Mouse (Mus musculus) MEL (cell line): ENCODE data around the gene Gprc5b. TPM values are rescaled to one million over a fixed set of nuclear protein-coding genes. Genes with fewer than 3 reads are reported as not detected.

Source experiments
- DNase-seq: peaks from one replicate; pipeline ENCODE4 v3.0.0; 2011; ENCODE audit warnings: low read depth, low spot score
- H3K27ac ChIP-seq: 2 replicates; pipeline ENCODE4 v1.5.1; 2012; ENCODE audit warnings: low read depth, mild to moderate bottlenecking, control low read depth, low read length, moderate library complexity; ENCODE audit not compliant: control insufficient read depth
- H3K27me3 ChIP-seq, 2 experiments: fragments of 150-350 bp in 1 of 2; sonication (generic) in 1 of 2; 2 replicates each; pipeline ENCODE4 v1.6.1; 2012; ENCODE audit warnings: low read length in 2 of 2, mild to moderate bottlenecking in 2 of 2, improper control_type of control experiment in 1 of 2, moderate library complexity in 1 of 2; ENCODE audit not compliant: insufficient read depth in 2 of 2, control insufficient read depth in 1 of 2
- H3K36me3 ChIP-seq, 2 experiments: 2 replicates each; pipeline ENCODE4 v1.6.1; 2012 to 2014; ENCODE audit warnings: low read length in 2 of 2, improper control_type of control experiment in 1 of 2, inconsistent platforms in 1 of 2, mild to moderate bottlenecking in 1 of 2; ENCODE audit not compliant: insufficient read depth in 2 of 2, control insufficient read depth in 1 of 2
- H3K4me1 ChIP-seq, 2 experiments: fragments of 150-350 bp in 1 of 2; sonication (generic) in 1 of 2; 2 replicates each; pipeline ENCODE4 v1.6.1; 2012; ENCODE audit warnings: low read length in 2 of 2, improper control_type of control experiment in 1 of 2, mild to moderate bottlenecking in 1 of 2; ENCODE audit not compliant: insufficient read depth in 2 of 2, control insufficient read depth in 1 of 2
- H3K4me3 ChIP-seq, 2 experiments: fragments of 150-350 bp in 1 of 2; sonication (generic) in 1 of 2; 2 replicates each; pipeline ENCODE4 v1.5.1; 2012; ENCODE audit warnings: low read depth in 2 of 2, low read length in 2 of 2, mild to moderate bottlenecking in 2 of 2, moderate library complexity in 2 of 2, control low read depth in 1 of 2, improper control_type of control experiment in 1 of 2; ENCODE audit not compliant: control insufficient read depth in 1 of 2, insufficient read depth in 1 of 2
- H3K79me2 ChIP-seq: 2 replicates; pipeline ENCODE4 v1.6.1; 2012; ENCODE audit warnings: mild to moderate bottlenecking, low read length, moderate library complexity; ENCODE audit not compliant: control insufficient read depth, poor library complexity, insufficient read depth
- H3K9ac ChIP-seq: 2 replicates; pipeline ENCODE4 v1.6.1; 2012; ENCODE audit warnings: low read depth, mild to moderate bottlenecking, control low read depth, low read length, moderate library complexity; ENCODE audit not compliant: control insufficient read depth, poor library complexity, severe bottlenecking
- H3K9me3 ChIP-seq: fragments of 150-350 bp; sonication (generic); replicated peaks from 2 replicates; pipeline ENCODE4 v1.6.1; 2012; ENCODE audit warnings: mild to moderate bottlenecking, low read length, improper control_type of control experiment, moderate library complexity; ENCODE audit not compliant: insufficient read depth
- CHD1 ChIP-seq: IDR thresholded peaks from 2 replicates; pipeline ENCODE4 v1.6.1; 2012; ENCODE audit warnings: low read depth, mild to moderate bottlenecking, inconsistent platforms, low read length, improper control_type of control experiment
- CHD2 ChIP-seq: IDR thresholded peaks from 2 replicates; pipeline ENCODE4 v1.6.1; 2011; ENCODE audit warnings: low read length, improper control_type of control experiment
- CTCF ChIP-seq, 3 experiments: IDR thresholded peaks in 2 of 3; conservative IDR thresholded peaks in 1 of 3; 2 replicates each; pipeline ENCODE4 v1.5.1; 2011 to 2012; ENCODE audit warnings: low read length in 3 of 3, low read depth in 2 of 3, mild to moderate bottlenecking in 2 of 3, improper control_type of control experiment in 1 of 3, inconsistent platforms in 1 of 3, mixed read lengths in 1 of 3, moderate library complexity in 1 of 3; ENCODE audit not compliant: control insufficient read depth in 1 of 3, insufficient read depth in 1 of 3, poor library complexity in 1 of 3, severe bottlenecking in 1 of 3
- E2F4 ChIP-seq: IDR thresholded peaks from 2 replicates; pipeline ENCODE4 v1.6.1; 2011; ENCODE audit warnings: low read depth, low read length, improper control_type of control experiment, borderline replicate concordance
- ELF1 ChIP-seq: IDR thresholded peaks from 2 replicates; pipeline ENCODE4 v1.6.1; 2014; ENCODE audit warnings: low read depth, mild to moderate bottlenecking, inconsistent platforms, low read length, improper control_type of control experiment, moderate library complexity
- EP300 ChIP-seq, 2 experiments: IDR thresholded peaks; 2 replicates each; pipeline ENCODE4 v1.6.1; 2011; ENCODE audit warnings: improper control_type of control experiment in 2 of 2, low read length in 2 of 2, low read depth in 1 of 2, mild to moderate bottlenecking in 1 of 2
- ETS1 ChIP-seq: IDR thresholded peaks from 2 replicates; pipeline ENCODE4 v1.6.1; 2012; ENCODE audit warnings: low read depth, mild to moderate bottlenecking, inconsistent platforms, low read length, improper control_type of control experiment, moderate library complexity
- KAT2A ChIP-seq: conservative IDR thresholded peaks from 2 replicates; pipeline ENCODE4 v1.6.1; 2012; ENCODE audit warnings: low read depth, low read length, improper control_type of control experiment, inconsistent platforms
- MAX ChIP-seq: IDR thresholded peaks from 2 replicates; pipeline ENCODE4 v1.6.1; 2011; ENCODE audit warnings: low read length, improper control_type of control experiment
- MAZ ChIP-seq: IDR thresholded peaks from 2 replicates; pipeline ENCODE4 v1.6.1; 2012; ENCODE audit warnings: low read depth, mild to moderate bottlenecking, inconsistent platforms, low read length, improper control_type of control experiment
- NELFE ChIP-seq: IDR thresholded peaks from 2 replicates; pipeline ENCODE4 v1.6.1; 2011; ENCODE audit warnings: low read depth, low read length, improper control_type of control experiment
- POLR2A ChIP-seq, 2 experiments: IDR thresholded peaks; 2 replicates each; pipeline ENCODE4 v1.6.1; 2011 to 2012; ENCODE audit warnings: low read length in 2 of 2, mild to moderate bottlenecking in 2 of 2, control low read depth in 1 of 2, improper control_type of control experiment in 1 of 2, low read depth in 1 of 2, moderate library complexity in 1 of 2; ENCODE audit not compliant: control insufficient read depth in 1 of 2, insufficient read depth in 1 of 2, poor library complexity in 1 of 2
- POLR2AphosphoS2 ChIP-seq: IDR thresholded peaks from 2 replicates; pipeline ENCODE4 v1.6.1; 2011; ENCODE audit warnings: low read length, improper control_type of control experiment
- RAD21 ChIP-seq: IDR thresholded peaks from 2 replicates; pipeline ENCODE4 v1.6.1; 2011; ENCODE audit warnings: mild to moderate bottlenecking, low read depth, low read length, improper control_type of control experiment
- SIN3A ChIP-seq: IDR thresholded peaks from 2 replicates; pipeline ENCODE4 v1.6.1; 2012; ENCODE audit warnings: low read length, improper control_type of control experiment, inconsistent platforms
- SMC3 ChIP-seq: IDR thresholded peaks from 2 replicates; pipeline ENCODE4 v1.6.1; 2011; ENCODE audit warnings: low read depth, low read length, improper control_type of control experiment
- TCF12 ChIP-seq: IDR thresholded peaks from 2 replicates; pipeline ENCODE4 v1.6.1; 2014; ENCODE audit warnings: low read depth, mild to moderate bottlenecking, inconsistent platforms, low read length, improper control_type of control experiment, moderate library complexity
- UBTF ChIP-seq: IDR thresholded peaks from 2 replicates; pipeline ENCODE4 v1.6.1; 2012; ENCODE audit warnings: low read depth, mild to moderate bottlenecking, inconsistent platforms, low read length, improper control_type of control experiment, moderate library complexity, borderline replicate concordance; ENCODE audit not compliant: insufficient read depth
- ZC3H11A ChIP-seq: IDR thresholded peaks from 2 replicates; pipeline ENCODE4 v1.6.1; 2012; ENCODE audit warnings: low read depth, mild to moderate bottlenecking, inconsistent platforms, low read length, improper control_type of control experiment
- ZKSCAN1 ChIP-seq: IDR thresholded peaks from 2 replicates; pipeline ENCODE4 v1.6.1; 2012; ENCODE audit warnings: low read depth, mild to moderate bottlenecking, inconsistent platforms, low read length, improper control_type of control experiment, moderate library complexity
- ZMIZ1 ChIP-seq: IDR thresholded peaks from 2 replicates; pipeline ENCODE4 v1.6.1; 2012; ENCODE audit warnings: low read depth, mild to moderate bottlenecking, inconsistent platforms, low read length, improper control_type of control experiment, moderate library complexity
- ZNF384 ChIP-seq: IDR thresholded peaks from 2 replicates; pipeline ENCODE4 v1.6.1; 2012; ENCODE audit warnings: low read depth, mild to moderate bottlenecking, inconsistent platforms, low read length, improper control_type of control experiment
- polyA plus RNA-seq, 2 experiments: library from polyadenylated mRNA; stranded (reverse) in 1 of 2; unstranded in 1 of 2; fragments of >175 nt in 1 of 2; fragments of >200 nt in 1 of 2; gene quantifications; 2 replicates each; pipeline versions ENCODE4 v1.2.1 to v1.2.4; 2012; ENCODE audit warnings: low replicate concordance in 2 of 2, low read depth in 1 of 2; ENCODE audit not compliant: insufficient read length in 2 of 2, insufficient read depth in 1 of 2, missing spikeins in 1 of 2
- total RNA-seq: library from RNA; depleted of rRNA; stranded (reverse); fragments of 300-350 nt; gene quantifications from 2 replicates; pipeline ENCODE4 v1.2.3, GENCODE M21; 2012

The Gprc5b gene
- total and polyA plus RNA-seq, 3 experiments: not detected

- no peak for DNase-seq
Measured at GRCm38 (mm10) chr7:118975837-118976236, 19.2 kb downstream of the Gprc5b start.

GRCm38 (mm10) chr7:118973377-118973776 is 21.6 kb downstream of the Gprc5b start:
- Histone ChIP-seq H3K9ac (no peak overlapping the region), H3K4me3 (no peak overlapping the region), H3K9me3 (no peaks in the 10 kb centered on the region), H3K27ac (no peak overlapping the region), H3K4me1 (no peaks in the 10 kb centered on the region), H3K79me2 (no peaks in the 10 kb centered on the region), H3K27me3 (peaks cover 1 to 4% of the 10 kb centered on the region in 2 experiments; a peak in 3 of 4 replicates), H3K36me3 (no peaks in the 10 kb centered on the region)
- DNase-seq: no peak
- no peak for TF ChIP-seq POLR2AphosphoS2
- no peak for TF ChIP-seq CHD2
- TF ChIP-seq TCF12: no peak
- no peak for TF ChIP-seq ZMIZ1
- TF ChIP-seq ZNF384: no peak
- no peak for TF ChIP-seq CHD1

More at GRCm38 (mm10) chr7:118975837-118976236, 19.2 kb downstream of the Gprc5b start:
- H3K9ac ChIP-seq: no peak overlapping the region
- H3K36me3 ChIP-seq: no peaks in the 10 kb centered on the region
- no peak overlapping the region for H3K27ac ChIP-seq
- H3K79me2 ChIP-seq: no peaks in the 10 kb centered on the region
- no peaks in the 10 kb centered on the region for H3K4me1 ChIP-seq
- H3K4me3 ChIP-seq: no peak overlapping the region
- no peak for TF ChIP-seq CTCF (IDR thresholded peaks at IDR 0.05 in 2 of 3, conservative IDR thresholded peaks at IDR 0.05 in 1 of 3; ENCODE audit: control insufficient read depth in 1 of 3, insufficient read depth in 1 of 3, low read depth in 2 of 3, low read length in 3 of 3, poor library complexity in 1 of 3, severe bottlenecking in 1 of 3)
- TF ChIP-seq ZNF384: no peak
- TF ChIP-seq ZKSCAN1: no peak
- TF ChIP-seq RAD21: no peak
- no peak for TF ChIP-seq KAT2A
- TF ChIP-seq POLR2A (IDR thresholded peaks at IDR 0.05; ENCODE audit: control insufficient read depth in 1 of 2, insufficient read depth in 1 of 2, low read depth in 1 of 2, low read length in 2 of 2, poor library complexity in 1 of 2): no peak
- TF ChIP-seq MAZ: no peak
- H3K27me3 ChIP-seq: no peaks in the 10 kb centered on the region; a peak in 1 of 4 replicates
- no peaks in the 10 kb centered on the region for H3K9me3 ChIP-seq

GRCm38 (mm10) chr7:118972306-118972705 is 22.7 kb downstream of the Gprc5b start:
- H3K27ac ChIP-seq: no peak overlapping the region
- H3K4me3 ChIP-seq: no peak overlapping the region
- no peak overlapping the region for H3K9ac ChIP-seq
- DNase-seq: no peak
- H3K4me1 ChIP-seq: no peaks in the 10 kb centered on the region
- no peaks in the 10 kb centered on the region for H3K36me3 ChIP-seq
- H3K79me2 ChIP-seq: no peaks in the 10 kb centered on the region
- peaks cover 1 to 4% of the 10 kb centered on the region in 2 experiments; a peak in 3 of 4 replicates for H3K27me3 ChIP-seq
- no peaks in the 10 kb centered on the region for H3K9me3 ChIP-seq
- TF ChIP-seq CHD1: no peak
- TF ChIP-seq SIN3A: no peak
- no peak for TF ChIP-seq ETS1
- TF ChIP-seq ZKSCAN1: no peak
- TF ChIP-seq NELFE: no peak
- no peak for TF ChIP-seq SMC3
- TF ChIP-seq POLR2AphosphoS2: no peak
- no peak for TF ChIP-seq ZC3H11A
- no peak for TF ChIP-seq ZMIZ1
- no peak for TF ChIP-seq EP300 (IDR thresholded peaks at IDR 0.05; ENCODE audit: low read depth in 1 of 2, low read length in 2 of 2)
- TF ChIP-seq MAX: no peak
- no peak for TF ChIP-seq ELF1
- TF ChIP-seq ZNF384: no peak
- TF ChIP-seq UBTF: no peak
- no peak for TF ChIP-seq CHD2
- TF ChIP-seq TCF12: no peak
- TF ChIP-seq E2F4: no peak
- no peak for TF ChIP-seq MAZ
